Mouse (Mus musculus) kidney, adult 2 months (tissue): ENCODE results near the gene Tut1. TPM values are rescaled to one million over a fixed set of nuclear protein-coding genes. Genes with fewer than 3 reads are reported as not detected.

Source experiments
- DNase-seq: peaks from one replicate; pipeline ENCODE4 v3.0.0; 2021
- H3K27ac ChIP-seq: fragments of 200-500 bp; 2 replicates; pipeline ENCODE4 v1.5.1; 2012; ENCODE audit warnings: low read depth, low read length, control low read depth, inconsistent platforms; ENCODE audit not compliant: insufficient read depth
- H3K27me3 ChIP-seq: fragments of 200-500 bp; replicated peaks from 2 replicates; pipeline ENCODE4 v1.6.1; 2012; ENCODE audit warnings: mild to moderate bottlenecking, moderate library complexity, low read length, inconsistent platforms; ENCODE audit not compliant: control insufficient read depth, insufficient read depth
- H3K36me3 ChIP-seq: fragments of 200-500 bp; 2 replicates; pipeline ENCODE4 v1.6.1; 2012; ENCODE audit warnings: mild to moderate bottlenecking, moderate library complexity, low read length, inconsistent platforms; ENCODE audit not compliant: control insufficient read depth, insufficient read depth
- H3K4me1 ChIP-seq: fragments of 200-500 bp; 2 replicates; pipeline ENCODE4 v1.6.1; 2011; ENCODE audit warnings: low read length; ENCODE audit not compliant: control insufficient read depth, insufficient read depth
- H3K4me3 ChIP-seq: fragments of 200-500 bp; 2 replicates; pipeline ENCODE4 v1.5.1; 2011; ENCODE audit warnings: mild to moderate bottlenecking, low read depth, low read length, control low read depth; ENCODE audit not compliant: insufficient read depth
- CTCF ChIP-seq: fragments of 200-500 bp; conservative IDR thresholded peaks from 2 replicates; pipeline ENCODE4 v1.5.1; 2011; ENCODE audit warnings: low read depth, mild to moderate bottlenecking, control low read depth, low read length, moderate library complexity, mixed read lengths; ENCODE audit not compliant: insufficient read depth, insufficient read length
- POLR2A ChIP-seq: fragments of 200-500 bp; IDR thresholded peaks from one replicate; pipeline ENCODE4 v1.6.1; 2011; ENCODE audit warnings: low read depth, low read length, control low read depth
- WGBS: fragments of 180-500 bp; shearing (Covaris S2); methylation state at CpG from one replicate; pipeline ENCODE4 v1.1.7; 2018; 5-methylcytosine and 5-hydroxymethylcytosine counted together
- polyA plus RNA-seq: library from polyadenylated mRNA; depleted of rRNA; stranded (reverse); fragments of >200 nt; gene quantifications from 2 replicates; pipeline ENCODE4 v1.2.3, GENCODE M21; 2012

The Tut1 gene
- polyA plus RNA-seq, 1 experiment, result 14.3 TPM

DNA sequence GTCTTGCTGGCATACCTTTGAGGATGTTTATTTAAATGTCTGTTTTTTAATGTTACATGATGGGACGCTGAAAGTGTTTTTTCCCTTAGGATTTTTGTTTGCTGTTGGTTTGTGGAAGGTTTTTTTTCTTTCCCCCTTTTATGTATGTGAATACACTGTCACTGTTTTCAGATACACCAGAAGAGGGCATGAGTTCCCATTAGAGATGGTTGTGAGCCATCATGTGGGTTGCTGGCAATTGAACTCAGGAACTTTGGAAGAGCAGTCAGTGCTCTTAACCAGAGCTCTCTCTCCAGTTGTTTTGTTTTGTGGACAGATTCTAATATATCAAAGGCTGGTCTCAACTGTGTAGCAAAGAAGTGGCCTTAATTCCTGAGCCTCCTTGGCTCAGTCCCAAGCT lies 21.0 kb downstream of the Tut1 start:
- no peak for DNase-seq
- H3K36me3 ChIP-seq, result peaks cover 10% of the 10 kb centered on the region
- WGBS, result 96% methylated on average over 1 of the region's 1 CpGs
- H3K4me3 ChIP-seq, result no peak overlapping the region
- peaks cover 2% of the 10 kb centered on the region; the same call in 1 of the 2 replicates for H3K4me1 ChIP-seq
- TF ChIP-seq POLR2A (no peak), CTCF (no peak)
- H3K27me3 ChIP-seq, result no peaks in the 10 kb centered on the region
- H3K27ac ChIP-seq, result no peak overlapping the region

- no peak for DNase-seq
- no peaks in the 10 kb centered on the region for H3K27me3 ChIP-seq
- H3K4me1 ChIP-seq, result peaks cover 2% of the 10 kb centered on the region; the same call in 1 of the 2 replicates
- H3K4me3 ChIP-seq, result no peak overlapping the region
- H3K27ac ChIP-seq, result no peak overlapping the region
- WGBS, result 96% methylated on average over 2 of the region's 2 CpGs
- TF ChIP-seq CTCF, result no peak
- no peak for TF ChIP-seq POLR2A
- H3K36me3 ChIP-seq, result peaks cover 9% of the 10 kb centered on the region
These were observed 21.8 kb downstream of the Tut1 start for GRCm38 (mm10) chr19:8975491-8975890.

GRCm38 (mm10) chr19:8976535-8976934 lies 22.9 kb downstream of the Tut1 start:
- WGBS, result 42% methylated on average over 3 of the region's 3 CpGs
- H3K27ac ChIP-seq, result no peak overlapping the region
- H3K27me3 ChIP-seq, result no peaks in the 10 kb centered on the region
- DNase-seq, result peak; percentile 68
- peaks cover 8% of the 10 kb centered on the region for H3K36me3 ChIP-seq
- no peak overlapping the region for H3K4me3 ChIP-seq
- peak; percentile 84 for TF ChIP-seq CTCF
- no peak for TF ChIP-seq POLR2A
- peaks cover 2% of the 10 kb centered on the region; the same call in 1 of the 2 replicates for H3K4me1 ChIP-seq

DNA sequence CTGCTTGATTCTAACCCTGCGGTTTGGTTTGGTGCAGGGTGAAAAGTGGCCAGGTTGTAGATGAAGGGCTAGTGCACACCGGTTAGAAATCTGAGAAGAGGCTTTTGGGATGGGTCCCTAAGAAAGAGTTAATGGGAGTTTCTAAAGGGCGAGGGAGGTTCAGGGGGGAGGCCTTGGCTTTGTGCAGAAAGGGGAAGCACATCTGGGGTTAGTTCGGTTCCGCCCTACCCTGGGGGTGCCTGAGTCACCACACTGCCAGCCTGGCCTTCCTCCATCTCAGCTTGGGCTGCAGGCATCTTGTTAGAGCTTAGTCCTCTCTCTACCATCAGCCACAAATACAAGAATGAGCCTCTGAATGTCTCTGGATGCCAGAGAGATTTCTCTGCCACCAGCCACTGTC lies 27.1 kb downstream of the Tut1 start:
- DNase-seq, result no peak
- Histone ChIP-seq H3K27me3 (no peaks in the 10 kb centered on the region), H3K4me3 (no peak overlapping the region), H3K27ac (no peak overlapping the region), H3K4me1 (peaks cover 2% of the 10 kb centered on the region; the same call in 1 of the 2 replicates), H3K36me3 (no peaks in the 10 kb centered on the region; the same call in 1 of the 2 replicates)
- no peak for TF ChIP-seq POLR2A
- TF ChIP-seq CTCF, result no peak
- 61% methylated on average over 5 of the region's 5 CpGs for WGBS

GRCm38 (mm10) chr19:8981450-8982168 lies 28.0 kb downstream of the Tut1 start:
- H3K27ac ChIP-seq, result no peak overlapping the region

DNA sequence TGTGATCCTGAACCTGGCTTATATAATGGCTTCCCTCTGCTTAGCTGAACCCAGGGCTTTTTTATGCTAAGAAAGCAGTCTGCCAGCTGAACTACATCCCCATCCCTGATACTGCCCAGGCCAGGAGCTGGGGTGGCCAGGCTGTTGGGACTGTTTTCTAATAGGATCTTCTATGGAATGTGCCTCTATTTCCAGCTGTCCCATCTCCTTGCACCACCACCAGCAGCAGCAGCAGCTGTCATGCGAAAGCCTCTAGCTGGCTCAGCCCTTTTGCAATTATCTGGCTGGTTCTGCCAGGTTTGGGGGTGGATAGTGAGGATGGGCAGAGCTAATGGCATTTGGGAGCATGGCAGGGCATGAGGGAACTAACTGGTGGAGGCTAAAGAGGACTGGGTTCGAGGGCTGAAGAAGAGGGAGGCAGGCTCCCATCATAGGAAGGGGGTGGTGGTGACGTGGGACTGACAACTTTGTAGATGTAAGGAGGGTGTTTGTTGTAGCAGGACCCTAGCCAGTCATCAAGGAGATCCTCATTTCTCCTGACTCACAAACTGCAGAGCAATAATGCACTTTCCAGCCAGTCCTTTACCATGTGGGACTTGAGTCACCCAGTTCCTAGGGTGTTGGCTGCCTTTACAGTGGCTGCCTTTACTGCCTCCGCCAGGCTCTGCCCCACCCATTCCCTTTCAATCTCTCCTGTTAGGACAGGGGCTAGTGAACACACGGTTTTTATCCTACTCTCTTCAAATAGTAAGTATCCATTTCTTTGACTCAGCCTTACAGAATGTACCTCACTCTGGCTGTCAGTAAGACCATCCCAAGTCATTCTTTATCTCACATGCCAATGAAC lies 28.9 kb downstream of the Tut1 start:
- no peak for DNase-seq
- peaks cover 2% of the 10 kb centered on the region; the same call in 1 of the 2 replicates for H3K4me1 ChIP-seq
- 71% methylated on average over 5 of the region's 5 CpGs for WGBS
- no peaks in the 10 kb centered on the region for H3K27me3 ChIP-seq
- no peak overlapping the region for H3K4me3 ChIP-seq
- no peaks in the 10 kb centered on the region; the same call in 1 of the 2 replicates for H3K36me3 ChIP-seq
- TF ChIP-seq CTCF (no peak), POLR2A (no peak)
- no peak overlapping the region for H3K27ac ChIP-seq

More at GRCm38 (mm10) chr19:8981450-8982168, 28.0 kb downstream of the Tut1 start:
- WGBS, result 72% methylated on average over 2 of the region's 2 CpGs
- Histone ChIP-seq H3K4me3 (no peak overlapping the region), H3K36me3 (no peaks in the 10 kb centered on the region; the same call in 1 of the 2 replicates), H3K27me3 (no peaks in the 10 kb centered on the region), H3K4me1 (peaks cover 2% of the 10 kb centered on the region; the same call in 1 of the 2 replicates)
- TF ChIP-seq CTCF (no peak), POLR2A (no peak)
- DNase-seq, result no peak

GRCm38 (mm10) chr19:8983150-8983650 lies 29.6 kb downstream of the Tut1 start:
- Histone ChIP-seq H3K27ac (peak overlapping the region; percentile 17; the same call in 1 of the 2 replicates), H3K4me3 (no peak overlapping the region), H3K4me1 (peaks cover 2% of the 10 kb centered on the region; the same call in 1 of the 2 replicates), H3K36me3 (no peaks in the 10 kb centered on the region; the same call in 1 of the 2 replicates), H3K27me3 (no peaks in the 10 kb centered on the region)
- 42% methylated on average over 4 of the region's 4 CpGs for WGBS
- no peak for DNase-seq
- TF ChIP-seq POLR2A, result no peak
- TF ChIP-seq CTCF, result no peak
